Mouse (Mus musculus) mesoderm, embryonic 11.5 days (tissue): Measurements from ENCODE around the gene Mre11a.
A peak's percentile ranks its signal among the peaks of the same experiment; 100 is the strongest.

ENCODE experiments used
- DNase-seq: peaks from one replicate; pipeline ENCODE4 v3.0.0-alpha.2; 2012; ENCODE audit warnings: low read depth, low spot score

Gene Mre11a

GRCm38 (mm10) chr9:14821396-14821795 lies 36.9 kb downstream of the Mre11a start:
- no peak for DNase-seq

DNA sequence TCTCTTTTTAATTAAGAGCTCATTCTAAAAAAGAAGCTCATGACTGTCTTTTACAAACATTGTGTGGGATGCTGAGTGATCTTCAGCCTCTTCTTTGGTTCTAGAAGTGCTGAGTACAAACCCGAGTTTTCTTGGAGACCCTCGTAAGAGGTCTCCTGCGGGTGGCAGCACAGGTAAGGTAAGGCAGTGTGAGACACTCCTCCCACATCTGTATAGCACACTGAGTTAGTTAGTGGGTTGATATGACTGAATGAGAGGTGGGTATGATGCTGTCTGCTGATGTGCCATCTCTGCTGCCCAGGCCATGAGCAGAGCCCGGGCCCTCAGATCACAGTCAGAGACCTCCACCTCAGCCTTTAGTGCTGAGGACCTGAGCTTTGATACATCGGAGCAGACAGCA lies 40.4 kb downstream of the Mre11a start:
- no peak for DNase-seq

DNA sequence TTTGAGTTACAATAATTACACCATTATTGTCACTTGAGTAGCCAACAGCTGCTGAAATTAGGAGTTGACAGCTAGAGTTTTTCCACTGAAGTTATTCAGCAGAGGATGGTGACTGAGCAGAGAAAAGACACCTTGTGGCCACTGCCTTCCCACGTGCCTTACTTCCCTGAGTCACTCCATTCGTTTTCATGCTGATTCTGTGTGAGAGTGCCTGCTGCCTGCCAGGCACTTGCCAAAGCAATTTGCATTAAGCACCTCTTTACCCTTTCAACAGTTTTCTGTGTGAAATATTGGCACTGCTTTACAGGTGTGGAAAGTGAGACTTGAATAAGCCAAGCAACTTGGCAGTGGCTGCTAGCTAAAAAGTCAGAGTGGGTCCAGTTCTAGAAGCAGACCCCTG lies 43.4 kb downstream of the Mre11a start:
- DNase-seq, result no peak

GRCm38 (mm10) chr9:14832046-14832445 lies 47.6 kb downstream of the Mre11a start:
- DNase-seq, result no peak

DNA sequence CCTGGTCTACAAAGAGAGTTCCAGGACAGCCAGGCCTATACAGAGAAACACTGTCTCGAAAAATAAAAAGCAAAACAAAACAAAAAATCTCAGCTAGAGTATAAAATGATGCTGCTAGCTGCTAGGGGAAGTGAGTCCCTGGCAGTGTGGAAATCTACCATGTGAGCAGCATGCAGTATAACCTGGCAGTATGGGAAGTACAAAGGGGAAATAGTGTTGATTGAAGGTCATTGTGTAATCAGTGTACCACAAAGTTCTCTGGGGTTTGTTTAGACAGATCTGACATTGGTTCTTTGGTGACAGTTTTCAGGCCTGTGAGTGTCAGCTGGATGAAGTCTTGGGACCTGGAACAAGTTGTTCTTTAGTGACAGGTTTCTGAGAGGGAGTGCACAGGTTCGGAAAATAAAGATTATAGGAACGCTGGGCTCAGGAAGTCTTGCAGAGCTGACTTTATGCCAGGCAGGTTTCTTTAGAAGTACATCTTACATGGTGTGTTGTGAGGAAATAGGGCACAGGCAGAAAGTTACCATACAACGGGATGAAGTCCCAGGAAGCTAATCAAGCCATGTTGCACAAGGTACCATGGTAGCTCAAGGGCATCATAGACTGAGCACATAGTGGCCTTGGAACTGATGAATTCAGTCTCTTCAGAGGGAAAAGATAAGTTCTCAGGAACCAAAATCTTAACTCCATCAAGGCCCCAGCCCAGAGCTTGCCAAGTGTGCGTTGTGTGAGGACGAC lies 51.1 kb downstream of the Mre11a start:
- DNase-seq, result no peak

DNA sequence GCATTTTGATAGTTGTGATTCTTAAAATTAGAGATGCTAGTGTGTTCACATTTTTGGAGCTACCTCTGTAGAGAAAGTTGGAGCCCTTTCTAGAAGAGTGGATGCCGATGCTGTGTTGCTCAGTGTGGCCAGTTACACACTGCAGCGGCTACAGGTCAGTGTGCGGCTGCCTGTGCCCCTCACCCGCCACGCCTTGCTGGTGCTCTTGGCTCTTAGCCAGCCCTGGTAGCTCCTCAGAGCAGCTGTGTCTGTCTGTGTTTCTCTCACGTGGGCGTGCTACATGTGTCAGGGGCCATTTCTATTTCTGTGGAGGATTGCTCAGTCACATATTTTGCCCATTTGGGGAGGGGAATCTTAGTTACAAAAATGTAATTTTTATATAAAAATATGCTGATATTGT lies 55.1 kb downstream of the Mre11a start:
- DNase-seq, result peak; percentile 30

DNA sequence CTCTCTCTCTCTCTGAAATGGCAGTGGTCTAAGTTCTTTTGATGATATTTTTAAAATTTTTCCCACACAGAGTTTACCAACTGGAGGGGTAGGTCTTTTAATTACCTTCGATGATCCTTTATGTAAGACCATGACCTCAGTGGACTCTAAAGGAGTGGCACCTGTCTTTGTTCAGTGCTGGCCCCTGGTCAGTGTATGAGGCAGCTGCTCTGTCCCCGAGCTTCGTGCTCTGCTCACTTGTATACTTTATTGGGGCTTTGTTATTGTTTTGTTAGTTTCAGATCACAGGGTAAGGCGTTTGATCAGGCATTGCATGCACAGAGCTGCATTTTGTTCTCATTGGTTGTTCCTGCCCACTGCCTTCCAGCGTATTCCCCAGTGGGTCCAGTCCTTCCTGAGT lies 55.5 kb downstream of the Mre11a start:
- DNase-seq, result no peak

- DNase-seq, result no peak
Observed at GRCm38 (mm10) chr9:14841878-14842761, 57.7 kb downstream of the Mre11a start.

DNA sequence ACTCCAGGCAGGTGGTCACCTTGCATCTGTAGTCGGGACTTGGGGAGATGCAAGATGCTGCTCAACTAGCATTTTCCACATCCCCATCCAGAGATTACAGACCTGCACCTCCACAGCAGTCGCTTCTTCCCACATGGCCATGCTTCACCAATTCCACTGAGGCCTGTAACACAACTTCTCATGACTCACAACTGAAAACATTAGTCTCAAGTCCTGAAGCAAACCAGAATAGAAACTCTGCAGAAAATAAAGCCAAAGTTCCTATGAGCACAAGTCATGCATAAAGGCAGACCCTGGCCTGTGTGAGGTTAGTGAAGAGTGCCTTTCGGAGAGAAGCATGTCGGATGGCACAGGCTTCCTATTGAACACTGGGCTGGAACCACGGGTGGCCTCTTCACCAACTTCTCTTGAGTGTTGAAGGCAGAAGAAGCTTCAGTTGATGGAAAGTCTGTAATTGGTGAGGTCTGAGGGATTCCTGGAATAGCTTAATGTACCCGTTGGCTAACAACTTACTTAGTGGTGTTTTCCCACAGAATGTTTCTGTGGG lies 58.9 kb downstream of the Mre11a start:
- no peak for DNase-seq

DNA sequence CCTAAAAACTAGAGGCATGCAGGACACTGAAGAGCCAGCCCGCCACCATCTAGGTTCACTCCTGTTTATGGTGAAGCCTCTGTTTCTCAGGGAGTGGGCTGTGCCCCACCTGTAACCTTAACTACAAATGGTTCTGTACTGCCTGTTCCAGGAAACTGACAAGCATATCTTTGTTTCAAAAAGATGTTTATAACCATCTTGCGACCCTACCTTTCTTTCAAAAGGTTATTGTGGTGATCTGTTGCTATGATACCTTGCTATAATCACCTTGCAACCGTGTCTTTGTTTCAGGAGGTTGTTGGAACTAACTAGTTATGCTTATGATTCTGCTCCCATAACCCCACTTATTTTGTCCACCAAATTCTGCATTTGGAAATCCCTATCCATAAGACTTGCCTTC lies 59.4 kb downstream of the Mre11a start:
- no peak for DNase-seq

DNA sequence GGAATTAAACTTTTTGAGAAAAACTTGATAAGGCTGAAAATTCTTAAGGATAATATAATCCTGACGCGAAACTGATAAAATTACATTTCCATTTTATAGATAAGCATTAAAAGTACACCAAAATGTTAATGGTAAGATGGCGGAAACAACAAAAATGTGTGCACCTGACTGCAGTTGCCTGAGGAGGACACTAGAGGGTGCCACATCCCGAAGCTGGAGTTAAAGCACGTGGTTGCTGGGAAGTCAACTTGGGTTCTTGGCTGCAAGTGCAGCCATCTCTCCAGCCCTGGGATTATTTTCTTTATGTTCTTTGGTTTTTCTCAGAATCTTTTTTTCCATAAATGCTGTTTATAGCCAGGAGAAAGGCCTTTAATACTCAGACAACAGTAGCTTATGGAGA lies 62.0 kb downstream of the Mre11a start:
- peak; percentile 49 for DNase-seq

- DNase-seq, result no peak
Observed at GRCm38 (mm10) chr9:14848267-14848935, 63.9 kb downstream of the Mre11a start.

GRCm38 (mm10) chr9:14854585-14854984 lies 70.1 kb downstream of the Mre11a start:
- DNase-seq, result no peak

GRCm38 (mm10) chr9:14856922-14857654 lies 72.6 kb downstream of the Mre11a start:
- DNase-seq, result no peak

DNA sequence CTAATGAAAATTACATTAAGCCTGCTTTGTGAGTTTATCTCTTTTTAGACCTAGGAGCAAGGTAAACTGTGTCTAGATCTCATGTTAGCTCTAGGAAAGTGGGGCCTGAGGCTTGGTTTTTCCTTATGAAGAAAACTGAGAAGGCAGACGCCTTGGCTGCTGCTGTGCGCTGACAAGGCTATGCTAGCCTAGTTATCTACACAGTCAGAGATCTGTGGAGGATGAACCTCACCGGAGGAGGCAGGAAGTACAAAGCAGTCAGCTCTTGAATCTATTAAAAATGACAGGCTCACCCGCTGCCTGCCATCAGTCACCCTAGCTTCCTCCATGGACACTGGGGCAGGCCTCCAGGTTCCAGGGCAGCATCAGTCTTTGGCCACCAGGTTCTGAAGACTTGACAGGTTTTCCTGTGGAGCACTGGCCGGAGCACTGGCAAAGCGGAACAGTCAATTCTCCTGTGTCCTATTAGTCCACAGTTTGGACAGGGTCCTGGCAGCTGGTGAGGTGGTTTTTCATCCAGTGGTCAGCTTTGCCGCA lies 73.8 kb downstream of the Mre11a start:
- DNase-seq, result no peak

GRCm38 (mm10) chr9:14858782-14859181 lies 74.3 kb downstream of the Mre11a start:
- DNase-seq, result no peak

DNA sequence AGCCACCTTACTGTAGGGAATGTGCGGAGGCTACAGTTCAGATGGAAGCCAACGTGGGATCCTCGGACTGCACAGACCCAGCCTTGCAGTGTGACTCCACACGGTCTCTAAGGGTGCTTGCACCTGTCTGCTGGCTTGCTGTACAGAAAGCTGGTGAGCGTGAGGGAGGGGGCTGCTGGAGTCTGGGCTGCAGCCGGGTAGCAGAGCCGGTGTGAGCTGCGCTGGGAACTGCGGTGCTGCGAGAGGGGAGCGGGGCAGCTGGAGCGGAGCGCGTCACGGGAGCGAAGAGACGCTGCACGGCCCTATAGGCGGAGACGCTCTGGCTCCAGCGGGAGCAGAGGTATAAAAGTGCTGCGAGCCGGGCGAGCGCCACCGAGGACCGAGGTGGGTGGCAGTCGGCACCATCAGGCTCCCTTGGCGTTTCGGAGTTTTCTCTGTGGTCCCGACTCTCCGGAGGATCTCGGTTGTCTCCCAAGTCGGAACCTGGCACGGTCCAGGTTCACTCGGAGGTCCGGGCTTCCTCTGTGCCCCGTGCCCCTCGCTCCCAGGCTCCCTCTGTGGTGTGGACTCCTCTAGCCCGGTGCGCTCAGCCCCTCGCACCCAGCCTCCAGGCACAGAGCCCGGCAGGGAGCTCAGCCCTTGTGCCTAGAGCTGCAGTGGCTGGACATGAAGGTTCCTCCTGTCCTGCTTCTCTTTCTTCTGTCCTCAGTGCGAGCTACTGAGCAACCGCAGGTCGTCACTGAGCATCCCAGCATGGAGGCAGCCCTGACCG lies 75.6 kb downstream of the Mre11a start, which contains the start of gene Gpr83:
Gene Gpr83, plus strand, starts transcription at position 343 of the 772 bp plus-strand sequence.
- DNase-seq, result peak; percentile 75

DNA sequence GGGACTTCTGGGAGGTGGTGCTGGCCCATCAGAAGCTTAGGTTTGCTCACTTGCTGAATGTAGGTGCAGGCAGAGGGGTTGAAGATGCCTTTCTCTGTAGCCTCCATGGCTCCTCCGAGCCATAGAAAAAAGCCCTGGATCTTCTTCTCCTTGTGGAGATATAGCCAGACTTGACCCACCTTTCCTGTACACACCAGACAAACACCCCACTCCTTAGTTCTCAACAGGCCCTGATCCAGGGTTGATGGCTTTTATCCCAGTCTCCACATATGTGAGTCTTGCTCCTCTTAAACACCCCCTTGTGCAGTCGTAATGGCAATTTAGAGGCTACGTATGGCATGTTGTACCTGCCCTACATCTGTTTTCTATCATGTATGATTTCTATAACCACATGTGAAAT lies 78.7 kb downstream of the Mre11a start:
- no peak for DNase-seq

- DNase-seq, result no peak
Observed at GRCm38 (mm10) chr9:14864726-14865125, 80.3 kb downstream of the Mre11a start.

DNA sequence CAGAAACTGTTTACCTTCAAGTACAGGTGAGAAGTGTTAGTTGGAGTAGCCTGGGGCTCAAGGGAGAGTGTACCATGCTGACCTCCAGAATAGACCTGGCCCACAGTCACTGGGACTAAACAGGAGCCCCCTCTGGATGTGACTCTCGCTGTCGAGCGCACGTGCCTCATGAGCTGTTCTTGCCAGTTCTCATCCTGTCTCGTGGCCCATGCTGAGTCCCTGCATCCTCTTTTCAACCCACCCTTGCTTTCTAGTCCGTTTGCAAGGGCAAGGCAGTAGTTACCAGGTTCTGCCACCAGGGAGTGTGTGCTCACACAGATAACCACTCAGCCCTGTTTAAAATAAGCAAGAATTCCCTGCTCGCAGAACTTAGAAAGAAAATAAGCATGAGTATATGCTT lies 82.5 kb downstream of the Mre11a start:
- peak; percentile 47 for DNase-seq
